Comparison of ENCODE assay signal across 8 mouse cellular contexts in genomic region chr2:24960910-24961309, GRCm38 (mm10). TPM values are rescaled to one million over a fixed set of nuclear protein-coding genes. Genes with fewer than 3 reads are reported as not detected.
DNase-seq lines count a peak whose midpoint lies in the region; TF ChIP-seq lines count a peak whose summit lies in the region.
"Had no signal": no experiment of that assay in that cellular context is flagged by ENCODE, and none has a peak within 500 bp of the region (broad histone marks: within the 10 kb centered on the region; RNA-seq: fewer than 3 reads in every experiment).

No protein-coding gene starts in this region.

- H3K9me3 ChIP-seq in MEL (replicated peaks; ENCODE audit: insufficient read depth, low read length), result no peaks in the 10 kb centered on the region
- H3K9me3 ChIP-seq in limb, embryonic 10.5 days (replicated peaks), result no peaks in the 10 kb centered on the region
- H3K9me3 ChIP-seq: limb, embryonic 12.5 days had no signal

- WGBS in limb, embryonic 10.5 days, result 27% methylated on average over 3 of the region's 3 CpGs

- TF ChIP-seq EP300 in MEL (IDR thresholded peaks at IDR 0.05; ENCODE audit: low read depth in 1 of 2, low read length in 2 of 2), result no peak

- peaks cover 0 to 8% of the 10 kb centered on the region in 2 experiments; a peak in 1 of 4 replicates for H3K4me1 ChIP-seq in MEL (ENCODE audit: control insufficient read depth in 1 of 2, insufficient read depth in 2 of 2, low read length in 2 of 2)
- H3K4me1 ChIP-seq in bone marrow macrophage, adult 2 months (ENCODE audit: control insufficient read depth, insufficient read depth, low read length), result peaks cover 20% of the 10 kb centered on the region
- peaks cover 9% of the 10 kb centered on the region for H3K4me1 ChIP-seq in limb, embryonic 10.5 days

- TF ChIP-seq RAD21 in MEL (IDR thresholded peaks at IDR 0.05; ENCODE audit: low read depth, low read length), result no peak; the same call in 1 of the 2 replicates

- DNase-seq in layer of hippocampus, adult 2 months (ENCODE audit: low spot score in 2 of 2), result no peak
- no peak for DNase-seq in layer of hippocampus, adult 11-12 months (ENCODE audit: low spot score)
- DNase-seq in MEL (ENCODE audit: low read depth, low spot score), result no peak
- DNase-seq in limb, embryonic 10.5 days (ENCODE audit: low spot score), result peak; percentile 42
- no peak for DNase-seq in thymus, postnatal 0 days (ENCODE audit: low spot score)
- DNase-seq in heart, adult 9 months (ENCODE audit: low spot score in 2 of 2), result no peak

- H3K4me3 ChIP-seq in layer of hippocampus, adult 2 months, result no peak overlapping the region
- no peak overlapping the region for H3K4me3 ChIP-seq in MEL (ENCODE audit: control insufficient read depth in 1 of 2, insufficient read depth in 1 of 2, low read depth in 2 of 2, low read length in 2 of 2)
- H3K4me3 ChIP-seq in bone marrow macrophage, adult 2 months (ENCODE audit: insufficient read depth, low read length), result no peak overlapping the region
- H3K4me3 ChIP-seq in limb, embryonic 10.5 days, result no peak overlapping the region
- H3K4me3 ChIP-seq: limb, embryonic 12.5 days had no signal

- no peak; a peak in 1 of 4 replicates for TF ChIP-seq POLR2A in MEL (IDR thresholded peaks at IDR 0.05; ENCODE audit: control insufficient read depth in 1 of 2, insufficient read depth in 1 of 2, low read depth in 1 of 2, low read length in 2 of 2, poor library complexity in 1 of 2)
- TF ChIP-seq POLR2A in bone marrow macrophage, adult 2 months (IDR thresholded peaks at IDR 0.05; ENCODE audit: borderline replicate concordance, low read depth, low read length), result no peak

- peak; percentile 77 for TF ChIP-seq CTCF in layer of hippocampus, adult 2 months (conservative IDR thresholded peaks at IDR 0.05)
- TF ChIP-seq CTCF in MEL (IDR thresholded peaks at IDR 0.05 in 2 of 3, conservative IDR thresholded peaks at IDR 0.05 in 1 of 3; ENCODE audit: control insufficient read depth in 1 of 3, insufficient read depth in 1 of 3, low read depth in 2 of 3, low read length in 3 of 3, poor library complexity in 1 of 3, severe bottlenecking in 1 of 3), result peak; percentile 37 to 53 (median 47); a peak in 5 of 6 replicates
- TF ChIP-seq CTCF in bone marrow macrophage, adult 2 months (IDR thresholded peaks at IDR 0.05; ENCODE audit: low read depth, low read length), result peak; percentile 47; the same call in 1 of the 2 replicates

- H3K27me3 ChIP-seq in MEL (ENCODE audit: control insufficient read depth in 1 of 2, insufficient read depth in 2 of 2, low read length in 2 of 2), result no peaks in the 10 kb centered on the region
- H3K27me3 ChIP-seq in limb, embryonic 10.5 days (ENCODE audit: low read depth, poor library complexity, severe bottlenecking), result no peaks in the 10 kb centered on the region
- H3K27me3 ChIP-seq: limb, embryonic 12.5 days had no signal

- peaks cover 7% of the 10 kb centered on the region for H3K79me2 ChIP-seq in MEL (ENCODE audit: control insufficient read depth, insufficient read depth, low read length, poor library complexity)

- H3K36me3 ChIP-seq in MEL (ENCODE audit: control insufficient read depth in 1 of 2, insufficient read depth in 2 of 2, low read length in 2 of 2), result peaks cover 4 to 15% of the 10 kb centered on the region in 2 experiments; a peak in 3 of 4 replicates
- H3K36me3 ChIP-seq in limb, embryonic 10.5 days, result peaks cover 79% of the 10 kb centered on the region

- H3K9ac ChIP-seq in MEL (ENCODE audit: control insufficient read depth, low read depth, low read length, poor library complexity, severe bottlenecking), result no peak overlapping the region
- H3K9ac ChIP-seq: limb, embryonic 12.5 days had no signal

- no peak overlapping the region for H3K27ac ChIP-seq in layer of hippocampus, adult 2 months
- H3K27ac ChIP-seq in MEL (ENCODE audit: control insufficient read depth, low read depth, low read length), result no peak overlapping the region
- no peak overlapping the region for H3K27ac ChIP-seq in bone marrow macrophage, adult 2 months (ENCODE audit: insufficient read depth, low read depth, low read length)
- no peak overlapping the region for H3K27ac ChIP-seq in limb, embryonic 10.5 days
- H3K27ac ChIP-seq: limb, embryonic 12.5 days had no signal

TF ChIP-seq in MEL, 35 proteins besides CTCF, POLR2A, EP300 and RAD21:
- no peak for TF ChIP-seq CHD1 (IDR thresholded peaks at IDR 0.05; ENCODE audit: low read depth, low read length)
- peak; percentile 21; the same call in 1 of the 2 replicates for TF ChIP-seq SMC3 (IDR thresholded peaks at IDR 0.05; ENCODE audit: low read depth, low read length)
TF ChIP-seq in MEL: peak in this region for 1.

RNA-seq across cellular contexts. Expression of gene Dph7, which starts 1.3 kb away (rescaled TPM):
- 10 to 100 TPM; 30.5 to 39.6 TPM for total RNA-seq in layer of hippocampus, adult 2 months (2021)
- total RNA-seq in MEL (2012; rRNA removed), result 16.6 and 17.6 TPM in 2 replicates
- 10 to 100 TPM in 1 of 2 experiments, not detected in 1; 19.7 TPM for polyA plus RNA-seq in MEL (2012; ENCODE audit: insufficient read depth in 1 of 2, insufficient read length in 2 of 2, low read depth in 1 of 2, low replicate concordance in 2 of 2, missing spikeins in 1 of 2)
- 8.2 and 8.7 TPM in 2 replicates for polyA plus RNA-seq in bone marrow macrophage, adult 2 months (2012; ENCODE audit: insufficient read depth, insufficient read length, missing spikeins)
- 36.6 and 36.9 TPM in 2 replicates for polyA plus RNA-seq in limb, embryonic 10.5 days (2016; fragmentation: Nextera tagmentation; extraction: Ambion mirVana)
- polyA plus RNA-seq in thymus, postnatal 0 days (2015; fragmentation: Nextera tagmentation; extraction: Ambion mirVana), result 25.1 and 27.9 TPM in 2 replicates

RNA-seq across cellular contexts. Expression of gene Zmynd19, which starts 11.3 kb away (rescaled TPM):
- total RNA-seq in layer of hippocampus, adult 2 months (2021), result 10 to 100 TPM; 35.0 to 36.2 TPM
- total RNA-seq in MEL (2012; rRNA removed), result 73.7 and 83.5 TPM in 2 replicates
- polyA plus RNA-seq in MEL (2012; ENCODE audit: insufficient read depth in 1 of 2, insufficient read length in 2 of 2, low read depth in 1 of 2, low replicate concordance in 2 of 2, missing spikeins in 1 of 2), result 100 to 1,000 TPM in 1 of 2 experiments, not detected in 1; 114 TPM
- 6.5 and 7.6 TPM in 2 replicates for polyA plus RNA-seq in bone marrow macrophage, adult 2 months (2012; ENCODE audit: insufficient read depth, insufficient read length, missing spikeins)
- 24.6 and 27.6 TPM in 2 replicates for polyA plus RNA-seq in limb, embryonic 10.5 days (2016; fragmentation: Nextera tagmentation; extraction: Ambion mirVana)
- 16.1 TPM in 2 replicates for polyA plus RNA-seq in thymus, postnatal 0 days (2015; fragmentation: Nextera tagmentation; extraction: Ambion mirVana)

RNA-seq across cellular contexts. Expression of gene Mrpl41, which starts 14.0 kb away (rescaled TPM):
- total RNA-seq in layer of hippocampus, adult 2 months (2021), result 10 to 100 TPM; 84.0 to 86.9 TPM
- total RNA-seq in MEL (2012; rRNA removed), result 84.8 and 102 TPM in 2 replicates
- polyA plus RNA-seq in MEL (2012; ENCODE audit: insufficient read depth in 1 of 2, insufficient read length in 2 of 2, low read depth in 1 of 2, low replicate concordance in 2 of 2, missing spikeins in 1 of 2), result 100 to 1,000 TPM in 1 of 2 experiments, not detected in 1; 103 TPM
- 30.9 and 31.6 TPM in 2 replicates for polyA plus RNA-seq in bone marrow macrophage, adult 2 months (2012; ENCODE audit: insufficient read depth, insufficient read length, missing spikeins)
- polyA plus RNA-seq in limb, embryonic 10.5 days (2016; fragmentation: Nextera tagmentation; extraction: Ambion mirVana), result 119 and 124 TPM in 2 replicates
- polyA plus RNA-seq in thymus, postnatal 0 days (2015; fragmentation: Nextera tagmentation; extraction: Ambion mirVana), result 175 and 188 TPM in 2 replicates

RNA-seq across cellular contexts. Expression of gene Pnpla7, which starts 14.9 kb away (rescaled TPM):
- total RNA-seq in layer of hippocampus, adult 2 months (2021), result 10 to 100 TPM; 30.7 to 31.4 TPM
- 7.1 and 8.8 TPM in 2 replicates for total RNA-seq in MEL (2012; rRNA removed)
- 10 to 100 TPM in 1 of 2 experiments, not detected in 1; 11.3 TPM for polyA plus RNA-seq in MEL (2012; ENCODE audit: insufficient read depth in 1 of 2, insufficient read length in 2 of 2, low read depth in 1 of 2, low replicate concordance in 2 of 2, missing spikeins in 1 of 2)
- polyA plus RNA-seq in bone marrow macrophage, adult 2 months (2012; ENCODE audit: insufficient read depth, insufficient read length, missing spikeins), result 184 and 202 TPM in 2 replicates
- 7.0 and 9.1 TPM in 2 replicates for polyA plus RNA-seq in limb, embryonic 10.5 days (2016; fragmentation: Nextera tagmentation; extraction: Ambion mirVana)
- polyA plus RNA-seq in thymus, postnatal 0 days (2015; fragmentation: Nextera tagmentation; extraction: Ambion mirVana), result 14.1 and 19.8 TPM in 2 replicates

RNA-seq across cellular contexts. Expression of gene Arrdc1, which starts 25.9 kb away (rescaled TPM):
- total RNA-seq in layer of hippocampus, adult 2 months (2021), result 10 to 100 TPM; 11.5 to 18.3 TPM
- 19.0 and 20.2 TPM in 2 replicates for total RNA-seq in MEL (2012; rRNA removed)
- polyA plus RNA-seq in MEL (2012; ENCODE audit: insufficient read depth in 1 of 2, insufficient read length in 2 of 2, low read depth in 1 of 2, low replicate concordance in 2 of 2, missing spikeins in 1 of 2), result 10 to 100 TPM in 1 of 2 experiments, not detected in 1; 49.0 TPM
- 97.6 and 102 TPM in 2 replicates for polyA plus RNA-seq in bone marrow macrophage, adult 2 months (2012; ENCODE audit: insufficient read depth, insufficient read length, missing spikeins)
- 12.9 and 16.5 TPM in 2 replicates for polyA plus RNA-seq in limb, embryonic 10.5 days (2016; fragmentation: Nextera tagmentation; extraction: Ambion mirVana)
- 67.1 and 67.9 TPM in 2 replicates for polyA plus RNA-seq in thymus, postnatal 0 days (2015; fragmentation: Nextera tagmentation; extraction: Ambion mirVana)
